10 mouse cellular contexts compared by ENCODE assay signal in the genomic region with DNA sequence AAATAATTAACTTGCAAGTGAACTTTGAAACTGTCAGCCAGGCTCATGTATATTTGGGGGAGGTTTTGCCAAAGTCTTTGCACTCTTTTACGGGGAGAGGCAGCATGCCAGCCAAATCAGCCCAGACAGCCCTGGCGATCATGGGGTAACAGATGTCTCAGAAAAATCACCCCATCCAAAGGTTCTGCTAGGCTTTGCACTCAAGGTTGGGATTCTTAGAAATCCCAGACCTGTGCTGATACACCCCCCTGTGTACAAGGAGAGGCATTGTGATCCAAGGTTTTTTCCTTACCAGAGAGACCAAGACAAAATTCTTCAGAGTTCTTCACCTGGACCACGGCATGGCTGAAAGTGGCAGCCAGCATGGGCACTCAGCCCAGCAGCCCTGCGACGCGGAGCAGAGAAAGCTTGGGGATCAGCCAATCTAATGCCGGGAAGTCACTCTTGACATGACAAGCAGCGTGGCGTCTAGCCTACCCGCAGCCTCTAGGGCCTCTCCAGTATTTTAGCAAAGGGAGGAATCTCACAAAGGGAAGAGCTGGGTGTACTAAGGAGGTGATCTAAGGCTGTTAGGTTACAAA. TPM values are rescaled to one million over a fixed set of nuclear protein-coding genes. Genes with fewer than 3 reads are reported as not detected.
DNase-seq lines count a peak whose midpoint lies in the region; ATAC-seq lines count a peak whose summit lies in the region.
"Had no signal": no experiment of that assay in that cellular context is flagged by ENCODE, and none has a peak within 500 bp of the region (broad histone marks: within the 10 kb centered on the region; RNA-seq: fewer than 3 reads in every experiment).

No protein-coding gene starts in this region.

- no peak overlapping the region; the same call in 1 of the 2 replicates for H3K9ac ChIP-seq in limb, embryonic 13.5 days
- H3K9ac ChIP-seq in embryonic facial prominence, embryonic 13.5 days = peak overlapping the region; percentile 41; the same call in 1 of the 2 replicates

- peak; percentile 31 for DNase-seq in adrenal gland, postnatal 14 days
- no peak for DNase-seq in adrenal gland, adult 2 months
- DNase-seq in limb, embryonic 10.5 days (ENCODE audit: low spot score) = no peak
- peak; percentile 43 for DNase-seq in kidney, postnatal 25 days
- no peak for DNase-seq in embryo, embryonic 10.5 days (ENCODE audit: low spot score)
- DNase-seq in testis, postnatal 10 days (ENCODE audit: low spot score) = no peak
- DNase-seq: liver had no signal

- ATAC-seq in limb, embryonic 13.5 days (ENCODE audit: low FRiP score, low read depth) = peak; percentile 44; the same call in 1 of the 2 replicates
- no peak for ATAC-seq in embryonic facial prominence, embryonic 13.5 days (ENCODE audit: insufficient number of reproducible peaks, insufficient read depth, low FRiP score, low TSS enrichment, low read depth)

- WGBS in limb, embryonic 13.5 days = 39% methylated on average over 10 of the region's 10 CpGs
- 63% methylated on average over 10 of the region's 10 CpGs for WGBS in limb, embryonic 10.5 days
- 16% methylated on average over 10 of the region's 10 CpGs for WGBS in embryonic facial prominence, embryonic 13.5 days

- peak overlapping the region; percentile 77 for H3K27ac ChIP-seq in limb, embryonic 13.5 days
- no peak overlapping the region; the same call in 1 of the 2 replicates for H3K27ac ChIP-seq in limb, embryonic 10.5 days
- H3K27ac ChIP-seq in embryonic facial prominence, embryonic 13.5 days = peak overlapping the region; percentile 75

- peaks cover 43% of the 10 kb centered on the region for H3K4me1 ChIP-seq in limb, embryonic 13.5 days
- peaks cover 42% of the 10 kb centered on the region for H3K4me1 ChIP-seq in limb, embryonic 10.5 days
- peaks cover 52% of the 10 kb centered on the region for H3K4me1 ChIP-seq in embryonic facial prominence, embryonic 13.5 days

- H3K36me3 ChIP-seq in limb, embryonic 13.5 days = no peaks in the 10 kb centered on the region
- H3K36me3 ChIP-seq in limb, embryonic 10.5 days = no peaks in the 10 kb centered on the region
- no peaks in the 10 kb centered on the region for H3K36me3 ChIP-seq in embryonic facial prominence, embryonic 13.5 days

- H3K4me3 ChIP-seq in limb, embryonic 13.5 days = no peak overlapping the region
- H3K4me3 ChIP-seq in limb, embryonic 10.5 days = no peak overlapping the region
- peak overlapping the region; percentile 20 for H3K4me3 ChIP-seq in embryonic facial prominence, embryonic 13.5 days
- H3K4me3 ChIP-seq: erythroblast, embryonic 14.5 days had no signal

- H3K9me3 ChIP-seq in limb, embryonic 13.5 days = no peaks in the 10 kb centered on the region
- H3K9me3 ChIP-seq in limb, embryonic 10.5 days (replicated peaks) = no peaks in the 10 kb centered on the region
- H3K9me3 ChIP-seq in embryonic facial prominence, embryonic 13.5 days = no peaks in the 10 kb centered on the region

- no peaks in the 10 kb centered on the region for H3K27me3 ChIP-seq in limb, embryonic 13.5 days
- H3K27me3 ChIP-seq in limb, embryonic 10.5 days (ENCODE audit: low read depth, poor library complexity, severe bottlenecking) = no peaks in the 10 kb centered on the region
- no peaks in the 10 kb centered on the region for H3K27me3 ChIP-seq in embryonic facial prominence, embryonic 13.5 days

- H3K4me2 ChIP-seq in limb, embryonic 13.5 days (replicated peaks) = peak overlapping the region; percentile 21
- H3K4me2 ChIP-seq in embryonic facial prominence, embryonic 13.5 days = peak overlapping the region; percentile 45

RNA-seq across cellular contexts. Expression of gene Igsf3, which starts 7.5 kb away (rescaled TPM):
- 5.1 and 6.6 TPM in 2 replicates for total RNA-seq in adrenal gland, postnatal 14 days (2021)
- total RNA-seq in adrenal gland, adult 2 months (2021) = 1 to 10 TPM; 3.4 to 8.3 TPM
- polyA plus RNA-seq in adrenal gland, adult 2 months (2012; rRNA removed) = 2.1 TPM in 2 replicates
- polyA plus RNA-seq in limb, embryonic 13.5 days (2015; fragmentation: Nextera tagmentation; extraction: Ambion mirVana) = 93.6 and 96.5 TPM in 2 replicates
- 59.9 and 84.9 TPM in 2 replicates for polyA plus RNA-seq in limb, embryonic 10.5 days (2016; fragmentation: Nextera tagmentation; extraction: Ambion mirVana)
- 95.5 and 104 TPM in 2 replicates for polyA plus RNA-seq in embryonic facial prominence, embryonic 13.5 days (2015; fragmentation: Nextera tagmentation; extraction: Ambion mirVana)

Comparison
In these comparisons a context has a peak if more than half of its experiments do, and no peak if none do; other contexts are left out.
1. DNase-seq: peak in adrenal gland, postnatal 14 days (single experiment) and kidney, postnatal 25 days (2 of 2); none in adrenal gland, adult 2 months (single experiment), limb, embryonic 10.5 days (single experiment), embryo, embryonic 10.5 days (single experiment) and testis, postnatal 10 days (single experiment).
2. RNA of gene Igsf3, which starts 7.5 kb away (polyA plus RNA-seq): 95.5 to 104 TPM in embryonic facial prominence, embryonic 13.5 days, 93.6 to 96.5 TPM in limb, embryonic 13.5 days and 59.9 to 84.9 TPM in limb, embryonic 10.5 days; 2.1 TPM in adrenal gland, adult 2 months; every median in the first group is over 10 times any median in the second.